Mouse (Mus musculus) E14TG2a.4 (cell line): ENCODE measurements at regions not wholly inside any gene's neighbourhood (a gene's known extent, or its start where the extent isn't known, plus 50 kb on each side); places are given as distances from the start of the nearest gene placed in this dataset.

ENCODE experiments used
- H3K27me3 ChIP-seq: 2 replicates; pipeline ENCODE4 v1.6.1; 2014; ENCODE audit warnings: low read length, control low read depth; ENCODE audit not compliant: insufficient read depth
- H3K36me3 ChIP-seq: 2 replicates; pipeline ENCODE4 v1.6.1; 2014; ENCODE audit warnings: low read length, control low read depth; ENCODE audit not compliant: insufficient read depth
- H3K4me1 ChIP-seq: replicated peaks from 2 replicates; pipeline ENCODE4 v1.6.1; 2014; ENCODE audit warnings: low read depth, low read length, control low read depth
- H3K4me3 ChIP-seq: replicated peaks from 2 replicates; pipeline ENCODE4 v1.5.1; 2014; ENCODE audit warnings: mild to moderate bottlenecking, low read length
- H3K9me3 ChIP-seq: 2 replicates; pipeline ENCODE4 v1.6.1; 2014; ENCODE audit warnings: low read length, control low read depth
- CTCF ChIP-seq: conservative IDR thresholded peaks from 2 replicates; pipeline ENCODE4 v1.5.1; 2014; ENCODE audit warnings: low read length
- NANOG ChIP-seq: IDR thresholded peaks from 2 replicates; pipeline ENCODE4 v1.6.1; 2014; ENCODE audit warnings: borderline replicate concordance, low read length, mixed read lengths
- POU5F1 ChIP-seq: IDR thresholded peaks from 2 replicates; pipeline ENCODE4 v1.6.1; 2014; ENCODE audit warnings: low read length, borderline replicate concordance

- no peak overlapping the region for H3K4me3 ChIP-seq
- H3K36me3 ChIP-seq, result no peaks in the 10 kb centered on the region
- TF ChIP-seq CTCF (no peak), POU5F1 (no peak), NANOG (no peak)
- H3K4me1 ChIP-seq, result peaks cover 6% of the 10 kb centered on the region; the same call in 1 of the 2 replicates
- no peaks in the 10 kb centered on the region; the same call in 1 of the 2 replicates for H3K27me3 ChIP-seq
- no peaks in the 10 kb centered on the region for H3K9me3 ChIP-seq
These were observed 61.7 kb upstream of the Vrk1 start for GRCm38 (mm10) chr12:105948322-105948721.

GRCm38 (mm10) chr12:105955764-105956290 is 54.2 kb upstream of the Vrk1 start:
- Histone ChIP-seq H3K36me3 (no peaks in the 10 kb centered on the region), H3K4me1 (peaks cover 5% of the 10 kb centered on the region; the same call in 1 of the 2 replicates), H3K9me3 (no peaks in the 10 kb centered on the region), H3K27me3 (peaks cover 10% of the 10 kb centered on the region; the same call in 1 of the 2 replicates), H3K4me3 (no peak overlapping the region)
- TF ChIP-seq NANOG (no peak), CTCF (no peak), POU5F1 (no peak)

GRCm38 (mm10) chr12:105959756-105960155 is 50.3 kb upstream of the Vrk1 start:
- H3K36me3 ChIP-seq, result no peaks in the 10 kb centered on the region
- peaks cover 19% of the 10 kb centered on the region for H3K4me1 ChIP-seq
- H3K9me3 ChIP-seq, result no peaks in the 10 kb centered on the region
- H3K4me3 ChIP-seq, result no peak overlapping the region
- H3K27me3 ChIP-seq, result peaks cover 34% of the 10 kb centered on the region
- TF ChIP-seq CTCF, result no peak
- TF ChIP-seq NANOG, result no peak
- no peak for TF ChIP-seq POU5F1
